Mouse (Mus musculus): ENCODE results near the gene Sgsm3. TPM values are rescaled to one million over a fixed set of nuclear protein-coding genes. Genes with fewer than 3 reads are reported as not detected.

Sgsm3 gene
- 0.53 TPM for polyA plus RNA-seq (2014; fragmentation: Illumina TruSeq; extraction: RNeasy Lipid Tissue Mini Kit (QIAGEN cat#74804); ENCODE audit: low read depth, low replicate concordance)

GRCm38 (mm10) chr15:80977620-80978334, at the start of gene Sgsm3:
TSS of gene Sgsm3 (plus strand) at chr15:80977765.

GRCm38 (mm10) chr15:80948145-80949135, 29.1 kb upstream of the Sgsm3 start, which contains the start of gene Adsl:
TSS of gene Adsl (plus strand) at chr15:80948490.

Other genes with a start within 250 kb of the Sgsm3 start
- gene Adsl, start 29.3 kb upstream of the Sgsm3 start, polyA plus RNA-seq (2014; fragmentation: Illumina TruSeq; extraction: RNeasy Lipid Tissue Mini Kit (QIAGEN cat#74804); ENCODE audit: low read depth, low replicate concordance) = 2.9 TPM
- 0.58 TPM for gene Mrtfa, start 213.0 kb downstream of the Sgsm3 start, polyA plus RNA-seq (2014; fragmentation: Illumina TruSeq; extraction: RNeasy Lipid Tissue Mini Kit (QIAGEN cat#74804); ENCODE audit: low read depth, low replicate concordance)